Mouse (Mus musculus) central nervous system, embryonic 11.5 days (tissue): ENCODE measurements around the gene Etv4. TPM values are rescaled to one million over a fixed set of nuclear protein-coding genes. Genes with fewer than 3 reads are reported as not detected.

ENCODE experiments used
- polyA plus RNA-seq: library from polyadenylated mRNA; depleted of rRNA; stranded (reverse); fragments of >200 nt; gene quantifications from 2 replicates; pipeline ENCODE4 v1.2.3, GENCODE M21; 2012; rRNA removed

The Etv4 gene
- polyA plus RNA-seq, result 11.2 and 21.1 TPM in 2 replicates

DNA sequence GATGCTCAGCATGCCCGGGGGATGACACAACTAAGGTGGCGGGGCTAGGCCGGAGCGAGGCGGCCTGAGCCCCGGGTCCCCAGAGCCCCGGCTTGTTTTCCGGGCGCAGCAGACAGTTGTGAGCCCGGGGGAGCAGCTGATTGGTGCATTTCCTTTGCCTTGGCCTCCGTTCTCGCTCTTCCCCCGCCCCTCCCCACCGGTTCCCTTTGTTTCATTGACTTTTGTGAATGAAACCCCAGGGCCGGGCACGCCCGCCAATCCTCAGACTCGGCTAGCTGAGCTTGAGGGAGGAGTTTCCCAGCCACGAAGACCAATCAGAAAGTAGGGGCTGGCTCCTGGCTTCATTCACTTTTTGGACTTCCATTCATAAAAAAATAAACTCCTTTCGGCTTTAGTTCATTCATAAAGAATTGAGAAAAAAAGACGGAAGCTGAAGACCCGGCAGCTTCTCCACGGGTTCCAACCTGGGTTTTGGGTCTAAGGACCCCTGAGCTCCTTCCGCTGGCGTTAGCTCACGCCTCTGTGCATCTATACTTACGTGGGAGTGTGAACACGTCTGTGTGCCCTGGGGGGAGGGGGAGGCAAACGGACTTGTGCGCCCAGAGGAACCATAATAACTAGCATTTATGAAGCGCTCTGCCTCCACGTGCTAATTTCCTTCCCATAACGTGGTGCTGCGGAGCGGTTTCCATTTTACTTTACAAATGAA, at the start of gene Etv4:
Gene Etv4 (minus strand): TSS at position 229 of the 709 bp plus-strand sequence.

DNA sequence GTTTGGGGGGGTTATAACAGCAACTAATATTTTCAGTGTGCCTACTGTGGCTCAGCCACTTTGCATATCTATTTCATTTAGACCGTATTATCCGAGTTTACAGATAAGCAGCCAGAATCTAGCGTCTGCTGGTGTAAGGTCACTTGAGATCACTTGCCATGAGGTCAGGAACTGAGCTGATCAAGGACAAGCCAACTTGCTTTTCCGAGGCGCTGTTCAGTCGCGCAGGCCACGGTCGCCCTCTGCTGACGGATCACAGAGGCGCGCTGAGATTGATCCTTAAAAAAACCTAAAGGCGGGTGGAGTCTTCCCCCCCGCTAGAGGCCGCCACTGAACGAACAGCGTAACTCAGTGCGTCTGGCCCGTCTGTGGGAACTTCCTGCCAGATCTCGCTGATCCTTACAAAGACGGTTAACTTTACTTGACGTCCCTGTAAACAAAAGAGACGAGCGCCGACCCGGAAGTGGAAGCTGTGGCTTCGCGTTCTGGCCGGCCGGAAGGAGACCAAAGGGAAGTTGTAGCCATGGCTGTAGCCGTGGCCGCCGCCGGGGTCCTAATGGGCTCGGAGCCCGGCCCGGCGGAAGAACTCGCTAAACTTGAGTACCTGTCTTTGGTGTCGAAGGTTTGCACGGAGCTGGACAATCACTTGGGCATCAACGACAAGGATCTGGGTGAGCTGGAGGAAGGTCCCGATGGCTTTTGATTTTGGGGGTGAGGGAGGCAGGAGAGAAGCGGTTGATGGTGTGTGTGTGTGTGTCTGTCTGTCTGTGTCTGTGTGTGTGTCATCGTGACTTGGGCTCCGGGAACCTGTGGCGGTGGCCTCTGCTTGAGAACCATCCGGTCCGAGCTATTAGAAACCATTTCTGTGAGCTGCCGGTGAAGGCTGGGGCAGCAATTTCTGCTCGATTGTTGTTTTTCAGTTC, 52.4 kb downstream of the Etv4 start, which contains the start of gene Dhx8:
Gene Dhx8 (plus strand): TSS at position 402 of the 923 bp plus-strand sequence.

Other genes with a start within 250 kb of the Etv4 start
- 17.4 and 18.9 TPM in 2 replicates for gene Brca1, start 233.4 kb downstream of the Etv4 start, polyA plus RNA-seq
- gene Nbr1, start 233.2 kb downstream of the Etv4 start, polyA plus RNA-seq, result 82.2 and 99.2 TPM in 2 replicates
- 2.8 and 3.0 TPM in 2 replicates for gene Tmem106a, start 203.1 kb downstream of the Etv4 start, polyA plus RNA-seq
- not detected in 2 replicates for gene Gm11634, start 186.1 kb downstream of the Etv4 start, polyA plus RNA-seq
- gene Rdm1, start 158.2 kb downstream of the Etv4 start, polyA plus RNA-seq, result 27.1 and 46.1 TPM in 2 replicates
- gene Arl4d, start 119.8 kb downstream of the Etv4 start, polyA plus RNA-seq, result 12.3 and 12.8 TPM in 2 replicates
- 31.4 and 35.7 TPM in 2 replicates for gene Dhx8, start 52.5 kb downstream of the Etv4 start, polyA plus RNA-seq
- 0.70 and 14.7 TPM in 2 replicates for gene Meox1, start 109.0 kb upstream of the Etv4 start, polyA plus RNA-seq
- gene Sost, start 181.6 kb upstream of the Etv4 start, polyA plus RNA-seq, result 0.86 and 1.2 TPM in 2 replicates
- not detected in 2 replicates for gene Cfap97d1, start 198.9 kb upstream of the Etv4 start, polyA plus RNA-seq
- gene Dusp3, start 201.6 kb upstream of the Etv4 start, polyA plus RNA-seq, result 8.3 and 10.5 TPM in 2 replicates
- 27.2 and 29.5 TPM in 2 replicates for gene Mpp3, start 243.1 kb upstream of the Etv4 start, polyA plus RNA-seq